Mouse (Mus musculus) ovary, postnatal 10 days (tissue): Measurements from ENCODE around the gene Camsap1.

Experiments
- DNase-seq: peaks from one replicate; pipeline ENCODE4 v3.0.0; 2022; ENCODE audit warnings: low spot score

Gene Camsap1

DNA sequence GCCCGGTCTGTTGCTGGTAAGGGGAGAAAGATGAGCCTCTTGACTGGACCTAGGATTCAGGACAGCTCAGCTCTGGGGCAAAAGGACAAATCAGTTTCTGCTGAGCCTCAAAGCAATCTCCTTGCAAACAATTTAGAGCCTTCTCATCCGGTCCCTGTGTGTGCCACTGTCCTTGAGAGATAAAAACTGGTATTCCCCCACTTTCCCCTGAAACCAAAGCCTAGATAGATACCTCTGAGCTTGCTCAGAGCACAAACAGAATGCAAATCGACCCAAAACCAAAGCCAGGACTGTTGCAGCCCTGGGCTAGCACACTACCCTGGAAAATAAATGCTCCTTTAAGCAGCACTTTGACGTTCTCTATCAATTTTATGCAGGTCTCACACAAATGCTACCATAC, 4.1 kb downstream of the Camsap1 start:
- DNase-seq, result no peak

- no peak for DNase-seq
These were observed 5.4 kb downstream of the Camsap1 start for GRCm38 (mm10) chr2:25977587-25978239.

DNA sequence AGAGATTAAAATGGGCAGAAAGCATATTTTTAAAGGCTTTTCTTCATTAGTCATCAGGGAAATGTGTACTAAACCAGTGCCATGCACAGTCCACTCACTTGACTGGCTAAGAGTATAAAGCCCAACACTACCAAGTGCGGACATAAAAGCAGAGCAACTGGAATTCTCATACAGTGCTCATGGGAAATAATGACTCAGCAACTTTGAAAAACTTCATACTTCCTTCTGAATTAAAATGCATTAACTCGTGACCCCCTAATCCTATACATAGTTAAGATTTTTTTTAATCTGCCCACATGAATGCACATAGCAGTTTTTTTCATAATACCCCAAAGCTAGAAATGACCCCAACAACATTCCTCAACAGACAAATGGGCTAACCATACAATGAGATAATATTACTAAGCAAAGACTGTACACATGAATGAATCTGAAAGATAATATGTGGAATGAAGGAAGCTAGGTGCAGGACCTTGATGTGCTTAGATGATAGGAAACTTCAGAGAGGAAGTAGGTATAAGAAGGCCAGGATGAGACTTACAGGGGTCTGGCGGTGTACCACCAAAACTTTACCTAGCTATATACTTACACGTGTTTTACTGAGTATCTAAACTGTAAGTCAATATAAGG, 7.8 kb downstream of the Camsap1 start:
- DNase-seq, result no peak

DNA sequence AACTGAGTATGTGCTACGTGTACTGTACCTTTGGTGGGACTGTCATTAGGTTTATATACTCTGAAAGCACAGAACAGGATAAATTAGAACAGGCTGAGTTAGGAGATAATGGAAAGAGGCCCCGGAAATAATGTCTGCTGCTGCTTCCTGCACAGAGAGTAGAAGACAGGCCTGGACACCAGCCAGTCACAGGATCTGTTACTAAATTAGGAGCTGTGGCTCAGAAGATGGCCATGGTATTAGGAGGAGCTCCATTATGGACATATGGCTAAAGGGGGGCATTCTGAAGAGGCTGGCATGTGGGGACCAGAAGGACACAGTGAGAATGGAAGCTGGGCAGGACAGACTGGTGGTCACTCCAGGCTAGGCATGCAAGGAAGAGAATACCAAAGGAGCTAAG, 12.7 kb downstream of the Camsap1 start:
- no peak for DNase-seq

DNA sequence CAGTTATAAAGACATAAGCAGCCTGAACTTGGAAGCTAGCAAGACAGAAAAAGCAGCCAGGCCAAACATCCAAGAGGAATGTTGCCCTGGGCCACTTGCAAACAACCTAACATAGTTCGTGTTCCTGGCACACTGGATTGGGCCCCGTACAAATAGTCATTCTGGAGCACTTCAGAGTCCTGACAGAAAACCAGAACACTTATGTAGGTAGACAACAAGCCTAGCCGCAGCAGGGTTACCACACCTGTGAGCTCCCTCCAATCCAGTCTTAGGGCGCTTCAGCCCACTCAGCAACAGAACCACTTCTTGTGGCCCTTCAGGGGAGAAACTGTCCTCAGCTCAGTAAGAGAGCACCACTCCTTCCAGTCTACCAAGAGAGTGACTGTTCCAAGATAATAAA, 13.8 kb downstream of the Camsap1 start:
- no peak for DNase-seq

DNA sequence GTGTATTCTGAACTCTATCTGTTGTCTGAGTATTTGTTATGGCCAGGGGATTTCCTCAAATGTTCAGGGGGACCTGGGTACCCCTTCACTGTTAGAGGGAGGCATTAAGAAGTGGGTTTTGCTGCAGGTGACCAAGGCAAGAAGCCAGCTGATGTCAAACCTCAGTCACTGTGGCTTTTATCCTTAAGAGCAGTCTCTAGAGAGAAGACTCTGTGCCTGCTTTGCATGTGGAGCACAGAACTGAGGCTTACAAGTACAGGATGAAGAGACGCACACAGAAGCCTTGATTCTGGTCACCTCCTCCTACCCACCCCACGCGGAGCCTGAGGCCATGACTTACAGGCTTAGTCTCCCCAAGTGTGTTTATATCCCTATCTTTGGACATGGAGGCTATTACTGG, 33.8 kb downstream of the Camsap1 start:
- DNase-seq, result no peak

DNA sequence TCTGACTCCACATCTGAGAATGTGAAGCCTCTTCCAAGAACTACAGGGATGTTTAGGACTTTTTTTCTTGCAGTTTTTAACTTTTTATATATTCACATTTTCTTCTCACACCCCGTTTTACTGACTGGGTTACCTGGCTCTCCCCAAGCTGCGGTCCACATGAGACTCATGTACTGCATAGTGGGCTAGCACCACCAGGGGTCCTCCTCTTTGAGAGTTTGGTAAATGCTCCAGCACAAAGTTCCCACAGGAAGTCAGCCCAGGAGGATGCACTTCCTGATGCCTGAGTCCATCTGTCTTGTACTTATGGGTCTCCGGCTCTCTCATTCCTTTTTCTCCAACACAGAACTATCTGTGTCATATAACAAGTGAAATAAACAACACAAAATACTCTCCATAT, 35.1 kb downstream of the Camsap1 start:
- no peak for DNase-seq

DNA sequence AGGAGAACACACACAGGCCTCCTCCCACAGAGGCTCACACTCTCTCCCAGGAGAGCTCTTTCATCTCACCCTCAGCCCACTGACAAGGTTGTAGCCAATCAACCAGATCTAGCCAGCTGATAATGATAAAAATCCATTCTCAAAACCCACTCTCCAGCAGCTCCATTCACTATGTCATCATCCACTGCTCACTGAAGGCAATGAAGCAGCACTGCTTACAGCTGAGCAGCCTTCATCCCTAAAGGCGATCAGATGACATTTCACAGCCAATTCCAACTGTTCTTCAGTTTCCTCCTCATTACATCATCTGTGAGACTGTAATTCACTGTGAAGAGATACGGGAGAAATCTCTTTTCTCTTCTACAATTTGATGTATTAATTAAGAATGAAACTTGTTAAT, 39.3 kb downstream of the Camsap1 start:
- DNase-seq, result no peak

- DNase-seq, result no peak
These were observed 42.6 kb downstream of the Camsap1 start for GRCm38 (mm10) chr2:25940503-25940902.

- DNase-seq, result no peak
These were observed 51.7 kb downstream of the Camsap1 start for GRCm38 (mm10) chr2:25931249-25931859.

DNA sequence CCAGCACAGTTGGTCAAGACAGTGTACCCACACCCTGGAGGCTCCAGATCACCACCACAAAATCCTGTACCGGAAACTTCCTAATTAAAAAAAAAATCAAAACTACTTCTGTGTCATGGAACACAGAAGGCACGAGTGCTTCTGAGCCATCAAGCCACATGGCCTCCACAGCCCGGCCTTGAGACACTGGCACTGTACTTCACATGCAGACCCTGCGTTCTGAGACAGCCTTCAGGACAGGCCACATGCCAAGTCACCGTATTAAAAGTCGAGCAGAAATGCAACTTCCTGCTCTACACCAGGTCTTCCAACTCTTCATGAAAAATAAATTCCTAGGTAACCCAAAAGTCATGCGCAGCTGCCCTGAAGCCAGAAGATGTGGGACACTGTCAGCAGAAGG, 55.3 kb downstream of the Camsap1 start:
- no peak for DNase-seq

GRCm38 (mm10) chr2:25924934-25925333, 58.1 kb downstream of the Camsap1 start:
- no peak for DNase-seq

- no peak for DNase-seq
These were observed 59.3 kb downstream of the Camsap1 start for GRCm38 (mm10) chr2:25923799-25924198.

DNA sequence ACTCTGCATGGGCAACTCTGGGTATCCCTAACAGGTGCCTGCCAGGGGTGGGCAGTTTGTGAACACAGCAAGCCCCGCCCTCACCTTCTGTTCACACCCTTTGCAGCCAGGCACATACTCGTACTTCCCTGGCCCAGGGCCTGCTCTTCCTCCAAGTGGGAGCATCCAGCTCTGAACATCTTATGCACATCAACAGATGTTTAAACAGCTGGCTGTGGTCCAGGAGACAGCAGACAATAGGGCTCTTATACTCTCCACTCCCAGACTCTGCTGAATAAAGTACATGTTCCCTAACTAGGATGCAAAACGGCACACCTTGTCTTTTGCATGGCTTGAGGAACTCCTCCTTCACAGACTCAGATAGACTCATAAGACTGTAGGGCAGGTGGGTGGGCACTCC, 63.1 kb downstream of the Camsap1 start:
- no peak for DNase-seq

DNA sequence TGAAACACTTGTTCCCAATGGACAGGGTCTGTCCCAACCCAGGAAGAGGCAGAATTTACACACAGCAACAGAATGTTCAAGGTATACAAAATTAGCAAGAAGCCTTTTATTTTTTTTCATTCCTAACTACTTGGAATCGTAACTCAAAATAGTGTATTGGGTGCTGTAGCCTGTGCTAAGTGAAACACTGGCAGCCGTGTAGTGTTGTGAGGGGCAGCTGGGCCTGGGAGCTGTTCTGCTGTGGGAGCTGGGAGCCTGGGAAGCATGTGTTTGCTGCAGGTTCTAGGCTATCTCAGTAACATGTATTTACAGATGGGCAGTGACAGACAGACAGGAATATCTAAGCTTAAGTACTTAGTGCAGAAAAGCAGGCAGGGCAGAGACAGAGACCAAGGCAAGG, 64.7 kb downstream of the Camsap1 start:
- no peak for DNase-seq

GRCm38 (mm10) chr2:25914821-25915220, 68.3 kb downstream of the Camsap1 start:
- DNase-seq, result no peak

GRCm38 (mm10) chr2:25914201-25914600, 68.9 kb downstream of the Camsap1 start:
- no peak for DNase-seq

DNA sequence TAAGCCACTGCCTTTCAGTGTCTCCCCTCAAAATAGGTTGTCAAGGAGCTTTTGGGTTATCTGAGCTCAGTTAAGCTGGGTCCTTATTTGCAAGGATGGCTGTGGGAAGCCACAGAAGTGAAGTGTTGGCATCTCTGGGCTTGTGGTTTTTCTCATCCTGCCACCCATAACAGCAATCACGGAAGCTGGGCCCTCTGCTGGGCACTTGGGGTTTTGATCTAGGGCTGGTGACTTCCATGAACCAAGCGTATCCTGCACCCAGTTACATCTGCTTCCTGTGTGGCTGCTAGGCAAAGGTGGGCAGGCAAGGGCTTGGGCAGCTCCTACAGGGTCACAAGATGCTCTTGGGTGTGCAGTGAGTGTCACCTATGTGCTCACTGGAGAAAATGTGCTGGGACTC, 69.8 kb downstream of the Camsap1 start:
- no peak for DNase-seq

- no peak for DNase-seq
These were observed 73.2 kb downstream of the Camsap1 start for GRCm38 (mm10) chr2:25909872-25910271.

DNA sequence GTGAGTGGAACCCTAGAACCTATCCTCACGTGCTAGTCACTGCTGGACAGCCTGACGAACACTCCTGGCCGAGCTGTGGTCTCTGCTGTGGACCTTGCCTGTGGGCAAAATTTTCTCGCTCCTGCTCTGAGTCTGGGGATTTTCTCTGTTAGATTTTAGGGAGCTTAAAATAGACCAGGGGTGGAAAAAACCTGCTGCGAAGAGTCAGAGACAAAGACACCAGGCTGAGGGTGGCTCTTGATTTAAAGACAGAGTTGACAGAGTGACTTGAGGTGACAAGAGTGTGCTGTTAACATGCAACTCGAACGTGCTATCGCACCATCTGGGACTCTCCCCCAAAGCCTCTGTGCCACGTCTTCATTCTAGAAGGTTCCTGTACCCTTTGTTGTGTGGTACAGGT, 84.1 kb downstream of the Camsap1 start:
- no peak for DNase-seq

- no peak for DNase-seq
These were observed 90.6 kb downstream of the Camsap1 start for GRCm38 (mm10) chr2:25892440-25892839.

GRCm38 (mm10) chr2:25888144-25888543, 94.9 kb downstream of the Camsap1 start:
- no peak for DNase-seq

DNA sequence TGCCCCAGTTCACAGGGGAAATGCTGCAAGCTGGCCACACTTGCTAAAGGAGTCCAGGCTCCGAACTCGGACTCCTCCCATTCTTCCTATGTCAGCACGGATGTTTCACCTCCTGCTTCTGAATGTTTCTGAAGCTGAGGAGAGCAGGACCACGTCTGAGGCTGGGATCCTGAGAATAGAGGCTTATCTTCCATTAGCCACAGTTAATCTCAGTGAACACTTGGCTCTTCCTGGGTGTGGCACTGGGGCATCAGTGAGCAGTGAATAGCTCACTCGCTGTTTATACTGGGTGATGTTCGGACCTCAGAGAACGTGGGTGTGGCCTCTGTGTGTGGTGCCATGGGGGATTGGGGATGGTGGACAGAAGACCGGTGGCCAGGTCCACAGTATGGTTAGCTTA, 95.9 kb downstream of the Camsap1 start:
- no peak for DNase-seq

- no peak for DNase-seq
These were observed 98.3 kb downstream of the Camsap1 start for GRCm38 (mm10) chr2:25884756-25885155.
